Mouse (Mus musculus): Measurements from ENCODE around the gene Foxp2. TPM values are rescaled to one million over a fixed set of nuclear protein-coding genes. Genes with fewer than 3 reads are reported as not detected.

Gene Foxp2
- total and polyA plus RNA-seq, 3 experiments, result not detected

DNA sequence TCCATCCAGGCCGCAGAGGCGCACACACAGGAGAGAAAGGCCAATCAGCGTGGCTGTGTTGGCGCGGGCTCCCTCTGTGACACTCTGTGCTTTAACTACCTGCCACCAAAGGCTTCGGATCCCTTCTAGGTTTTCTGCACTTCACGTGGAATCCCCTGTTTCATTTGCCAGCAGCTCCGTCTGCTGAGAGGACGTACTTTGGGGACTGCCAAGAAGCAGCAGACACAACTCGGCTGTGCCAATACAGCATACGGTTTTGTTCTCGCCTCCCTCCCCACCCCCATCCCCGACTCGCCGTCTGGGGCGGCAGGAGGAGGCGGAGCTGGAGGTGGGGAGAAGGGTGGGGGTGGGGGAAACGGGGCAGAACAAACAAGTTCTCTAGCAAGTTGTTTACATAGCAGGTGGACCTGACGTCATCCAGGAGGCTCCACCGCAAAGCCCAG, 549 bp upstream of the Foxp2 start:
- no peak overlapping the region for H3K4me3 ChIP-seq (replicated peaks in 1 of 3; ENCODE audit: low read depth in 2 of 3, low read length in 2 of 3, poor library complexity in 1 of 3)
- dilution Hi-C loops (cut with MboI; ENCODE audit: extremely low pct_ligation_motif_present, extremely low pct_unique_long_range_greater_than_20kb, low sequenced_read_pairs), result no loop called here

DNA sequence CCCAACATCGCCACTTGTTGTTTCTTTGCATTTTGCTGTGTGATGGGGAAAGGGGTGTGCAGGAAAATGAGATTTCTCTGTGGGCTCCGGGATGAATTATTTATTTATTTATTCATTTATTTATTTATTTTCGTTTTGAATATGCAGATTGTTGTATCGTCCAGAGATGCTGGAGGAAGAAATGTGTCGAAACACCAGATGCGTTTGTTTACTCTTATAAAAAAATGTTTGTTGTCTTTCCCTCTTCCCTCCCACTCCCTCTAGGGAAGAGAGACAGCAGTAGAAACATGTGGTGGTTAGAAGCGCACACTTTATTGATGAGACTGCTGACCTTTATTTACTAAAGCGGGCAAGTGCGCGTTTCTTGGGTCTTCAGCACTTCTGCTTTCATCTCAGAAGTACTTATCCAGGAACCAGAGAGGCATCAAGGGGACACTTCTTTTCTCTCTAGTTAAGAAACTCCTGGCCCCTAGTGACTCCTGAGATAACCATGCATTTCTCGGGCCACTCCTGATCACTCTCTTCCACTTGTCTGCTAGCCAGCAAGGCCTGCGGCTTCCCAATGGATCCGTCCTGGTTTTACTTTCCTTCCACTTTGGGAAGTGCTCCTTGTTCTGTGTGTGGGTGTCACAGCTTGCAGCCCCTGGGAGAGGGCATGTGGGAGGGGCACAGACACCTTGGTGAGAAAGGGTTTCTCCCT, 972 bp downstream of the Foxp2 start:
- no peaks in the 10 kb centered on the region for H3K36me3 ChIP-seq (replicated peaks in 1 of 2; ENCODE audit: control insufficient read depth in 1 of 2, insufficient read depth in 1 of 2, low read length in 1 of 2)
- no peaks in the 10 kb centered on the region for H3K79me2 ChIP-seq (replicated peaks; ENCODE audit: control insufficient read depth, extremely low read depth, insufficient read depth, poor library complexity, severe bottlenecking)
- peaks cover 21% of the 10 kb centered on the region for H3K9me3 ChIP-seq (replicated peaks; ENCODE audit: low read length)
- in situ Hi-C loops (cut with MboI; ENCODE audit: low pct_ligation_motif_present, low pct_unique_long_range_greater_than_20kb, low sequenced_read_pairs) (no loop called here), dilution Hi-C loops (cut with MboI; ENCODE audit: extremely low pct_ligation_motif_present, extremely low pct_unique_long_range_greater_than_20kb, low sequenced_read_pairs) (no loop called here)
- TF ChIP-seq SIN3A (IDR thresholded peaks at IDR 0.05; ENCODE audit: low read length), result no peak
- no peak for TF ChIP-seq JUND (conservative IDR thresholded peaks at IDR 0.05; ENCODE audit: low read depth, low read length)
- TF ChIP-seq USF1 (IDR thresholded peaks at IDR 0.05; ENCODE audit: low read depth, low read length), result no peak
- no peak for TF ChIP-seq ELF1 (IDR thresholded peaks at IDR 0.05; ENCODE audit: low read depth, low read length)
- TF ChIP-seq TBP (conservative IDR thresholded peaks at IDR 0.05; ENCODE audit: low read depth, low read length), result no peak
- TF ChIP-seq RCOR1 (conservative IDR thresholded peaks at IDR 0.05; ENCODE audit: low read depth, low read length), result no peak
- no peak for TF ChIP-seq MAX (IDR thresholded peaks at IDR 0.05; ENCODE audit: low read length)
- no peak for TF ChIP-seq PAX5 (IDR thresholded peaks at IDR 0.05; ENCODE audit: low read length)
- TF ChIP-seq MXI1 (IDR thresholded peaks at IDR 0.05; ENCODE audit: low read depth, low read length), result no peak
- no peak for TF ChIP-seq ZMIZ1 (IDR thresholded peaks at IDR 0.05; ENCODE audit: low read depth, low read length)
- no peak overlapping the region for H3K27ac ChIP-seq (ENCODE audit: insufficient read depth, low read depth)
- peak overlapping the region in 1 of 3 experiments; percentile 40 for H3K4me3 ChIP-seq (replicated peaks in 1 of 3; ENCODE audit: low read depth in 2 of 3, low read length in 2 of 3, poor library complexity in 1 of 3)
- peak overlapping the region; percentile 54; the same call in 1 of the 2 replicates for H3K4me2 ChIP-seq (ENCODE audit: insufficient read depth, low read depth, poor library complexity, severe bottlenecking)
- DNase-seq (ENCODE audit: extremely low read depth), result no peak
- H3K4me1 ChIP-seq (ENCODE audit: control insufficient read depth in 1 of 2, insufficient read depth in 2 of 2), result peaks cover 2 to 15% of the 10 kb centered on the region in 2 experiments; a peak in 3 of 4 replicates
- H3K9ac ChIP-seq (ENCODE audit: insufficient read depth, low read depth), result no peak overlapping the region
- H3K27me3 ChIP-seq (replicated peaks), result no peaks in the 10 kb centered on the region

More for the DNA sequence above, 549 bp upstream of the Foxp2 start:
- no peak for DNase-seq (ENCODE audit: extremely low read depth)
- H3K9ac ChIP-seq (ENCODE audit: insufficient read depth, low read depth), result no peak overlapping the region
- H3K36me3 ChIP-seq (replicated peaks in 1 of 2; ENCODE audit: control insufficient read depth in 1 of 2, insufficient read depth in 1 of 2, low read length in 1 of 2), result no peaks in the 10 kb centered on the region
- no peak overlapping the region for H3K27ac ChIP-seq (ENCODE audit: insufficient read depth, low read depth)
- H3K4me2 ChIP-seq (ENCODE audit: insufficient read depth, low read depth, poor library complexity, severe bottlenecking), result peak overlapping the region; percentile 32
- H3K79me2 ChIP-seq (replicated peaks; ENCODE audit: control insufficient read depth, extremely low read depth, insufficient read depth, poor library complexity, severe bottlenecking), result no peaks in the 10 kb centered on the region
- no peaks in the 10 kb centered on the region for H3K27me3 ChIP-seq (replicated peaks)
- H3K4me1 ChIP-seq (ENCODE audit: control insufficient read depth in 1 of 2, insufficient read depth in 2 of 2), result peaks cover 2 to 15% of the 10 kb centered on the region in 2 experiments; a peak in 3 of 4 replicates
- peaks cover 21% of the 10 kb centered on the region for H3K9me3 ChIP-seq (replicated peaks; ENCODE audit: low read length)
- in situ Hi-C loops (cut with MboI; ENCODE audit: low pct_ligation_motif_present, low pct_unique_long_range_greater_than_20kb, low sequenced_read_pairs), result no loop called here
- TF ChIP-seq MYC (IDR thresholded peaks at IDR 0.05; ENCODE audit: low read depth, low read length) (no peak), ETS1 (conservative IDR thresholded peaks at IDR 0.05; ENCODE audit: low read depth, low read length) (no peak), MAFK (IDR thresholded peaks at IDR 0.05; ENCODE audit: insufficient replicate concordance, low read length) (no peak), SMC3 (IDR thresholded peaks at IDR 0.05; ENCODE audit: low read depth, low read length) (no peak), USF2 (conservative IDR thresholded peaks at IDR 0.05; ENCODE audit: low read depth, low read length) (no peak), JUND (conservative IDR thresholded peaks at IDR 0.05; ENCODE audit: low read depth, low read length) (no peak), NRF1 (IDR thresholded peaks at IDR 0.05; ENCODE audit: low read depth, low read length) (no peak), ELF1 (IDR thresholded peaks at IDR 0.05; ENCODE audit: low read depth, low read length) (no peak), TBP (conservative IDR thresholded peaks at IDR 0.05; ENCODE audit: low read depth, low read length) (no peak), MAX (IDR thresholded peaks at IDR 0.05; ENCODE audit: low read length) (no peak)

All from CH12.LX (cell line).